ENCODE assay signal across 10 mouse cellular contexts in the genomic region with DNA sequence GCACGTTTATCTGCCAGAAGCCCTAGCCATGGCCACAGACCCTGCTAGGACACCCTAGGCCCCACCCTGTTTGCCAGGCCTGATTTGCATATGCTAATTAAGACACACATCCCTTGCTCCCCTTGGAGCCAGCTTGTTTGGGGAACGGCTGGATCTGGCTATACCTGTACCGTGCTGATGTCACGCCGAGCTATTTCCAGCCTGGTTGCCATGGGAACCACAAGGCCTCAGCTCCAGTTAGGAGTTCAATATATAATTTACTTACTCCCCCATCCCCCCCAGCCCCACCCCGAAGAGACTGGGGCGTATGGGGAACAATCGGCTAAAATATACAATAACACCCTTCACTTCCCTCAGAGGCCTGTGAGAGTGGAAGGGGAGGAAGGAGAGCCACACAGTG. TPM values are rescaled to one million over a fixed set of nuclear protein-coding genes. Genes with fewer than 3 reads are reported as not detected.
DNase-seq lines count a peak whose midpoint lies in the region; ATAC-seq lines count a peak whose summit lies in the region.
"Had no signal": no experiment of that assay in that cellular context is flagged by ENCODE, and none has a peak within 500 bp of the region (broad histone marks: within the 10 kb centered on the region; RNA-seq: fewer than 3 reads in every experiment).

No protein-coding gene starts in this region.

- 0 out of 2 replicates have a peak overlapping the region, but pooled peaks have one; percentile 17 for H3K27ac ChIP-seq in embryonic facial prominence, embryonic 12.5 days
- no peak overlapping the region for H3K27ac ChIP-seq in embryonic facial prominence, embryonic 10.5 days (replicated peaks)
- H3K27ac ChIP-seq in forebrain, embryonic 12.5 days = peak overlapping the region; percentile 76
- peak overlapping the region; percentile 60 for H3K27ac ChIP-seq in neural tube, embryonic 15.5 days (replicated peaks)
- no peak overlapping the region for H3K27ac ChIP-seq in liver, embryonic 11.5 days (ENCODE audit: low read depth, low read length)
- no peak overlapping the region for H3K27ac ChIP-seq in heart, embryonic 11.5 days (ENCODE audit: low read depth, low read length)

- H3K9ac ChIP-seq in embryonic facial prominence, embryonic 12.5 days = no peak overlapping the region
- no peak overlapping the region for H3K9ac ChIP-seq in forebrain, embryonic 12.5 days
- 0 out of 2 replicates have a peak overlapping the region, but pooled peaks have one; percentile 2 for H3K9ac ChIP-seq in neural tube, embryonic 15.5 days (replicated peaks)
- no peak overlapping the region for H3K9ac ChIP-seq in liver, embryonic 11.5 days (ENCODE audit: low read depth, low read length)
- H3K9ac ChIP-seq in heart, embryonic 11.5 days (ENCODE audit: low read depth, low read length) = no peak overlapping the region

- DNase-seq in embryonic facial prominence, embryonic 10.5 days (ENCODE audit: low spot score) = no peak
- peak; percentile 62 to 73 for DNase-seq in left cerebral cortex, postnatal 10 days (ENCODE audit: extremely low spot score in 1 of 2, low spot score in 2 of 2)
- no peak for DNase-seq in liver, embryonic 11.5 days (ENCODE audit: low spot score)
- DNase-seq in lung, adult 18-20 months = no peak
- DNase-seq: adrenal gland, postnatal 36 days; lung, postnatal 10 days had no signal

- H3K4me3 ChIP-seq in embryonic facial prominence, embryonic 12.5 days = no peak overlapping the region
- no peak overlapping the region for H3K4me3 ChIP-seq in embryonic facial prominence, embryonic 10.5 days
- H3K4me3 ChIP-seq in forebrain, embryonic 12.5 days (replicated peaks) = no peak overlapping the region
- no peak overlapping the region for H3K4me3 ChIP-seq in neural tube, embryonic 15.5 days (replicated peaks)
- H3K4me3 ChIP-seq in liver, embryonic 11.5 days (ENCODE audit: low read depth, low read length) = no peak overlapping the region
- no peak overlapping the region for H3K4me3 ChIP-seq in heart, embryonic 11.5 days (ENCODE audit: low read depth, low read length)

- no peak for ATAC-seq in embryonic facial prominence, embryonic 12.5 days (ENCODE audit: insufficient number of reproducible peaks, insufficient read depth, low FRiP score, low TSS enrichment)
- ATAC-seq in forebrain, embryonic 12.5 days (ENCODE audit: low FRiP score) = peak; percentile 40
- ATAC-seq in neural tube, embryonic 15.5 days (ENCODE audit: low FRiP score) = peak; percentile 36; the same call in 1 of the 2 replicates
- ATAC-seq in liver, embryonic 11.5 days (replicated peaks; ENCODE audit: low FRiP score) = no peak
- ATAC-seq in heart, embryonic 11.5 days (replicated peaks; ENCODE audit: insufficient number of reproducible peaks, low FRiP score, low TSS enrichment) = no peak

- H3K9me3 ChIP-seq in embryonic facial prominence, embryonic 12.5 days = no peaks in the 10 kb centered on the region
- no peaks in the 10 kb centered on the region for H3K9me3 ChIP-seq in embryonic facial prominence, embryonic 10.5 days
- no peaks in the 10 kb centered on the region for H3K9me3 ChIP-seq in forebrain, embryonic 12.5 days
- no peaks in the 10 kb centered on the region for H3K9me3 ChIP-seq in neural tube, embryonic 15.5 days (replicated peaks)
- H3K9me3 ChIP-seq in liver, embryonic 11.5 days (ENCODE audit: control insufficient read depth, low read length) = no peaks in the 10 kb centered on the region
- no peaks in the 10 kb centered on the region for H3K9me3 ChIP-seq in heart, embryonic 11.5 days (replicated peaks; ENCODE audit: control insufficient read depth, low read length)

- intact Hi-C loops in left cerebral cortex, postnatal 10 days (cut with DNase I) = no loop called here

- H3K36me3 ChIP-seq in embryonic facial prominence, embryonic 12.5 days = peaks cover 7% of the 10 kb centered on the region; the same call in 1 of the 2 replicates
- peaks cover 10% of the 10 kb centered on the region; the same call in 1 of the 2 replicates for H3K36me3 ChIP-seq in embryonic facial prominence, embryonic 10.5 days (replicated peaks)
- no peaks in the 10 kb centered on the region for H3K36me3 ChIP-seq in forebrain, embryonic 12.5 days (replicated peaks)
- H3K36me3 ChIP-seq in neural tube, embryonic 15.5 days = no peaks in the 10 kb centered on the region
- no peaks in the 10 kb centered on the region for H3K36me3 ChIP-seq in liver, embryonic 11.5 days (ENCODE audit: control insufficient read depth, insufficient read depth, low read length)
- no peaks in the 10 kb centered on the region for H3K36me3 ChIP-seq in heart, embryonic 11.5 days (ENCODE audit: control insufficient read depth, insufficient read depth, low read length)

- WGBS in embryonic facial prominence, embryonic 12.5 days = 51% methylated on average over 8 of the region's 8 CpGs
- 73% methylated on average over 8 of the region's 8 CpGs for WGBS in embryonic facial prominence, embryonic 10.5 days
- 48% methylated on average over 8 of the region's 8 CpGs for WGBS in forebrain, embryonic 12.5 days
- WGBS in neural tube, embryonic 15.5 days = 23% methylated on average over 8 of the region's 8 CpGs
- WGBS in liver, embryonic 11.5 days = 73% methylated on average over 8 of the region's 8 CpGs
- WGBS in heart, embryonic 11.5 days (ENCODE audit: insufficient replicate concordance) = 69% methylated on average over 8 of the region's 8 CpGs

- H3K27me3 ChIP-seq in embryonic facial prominence, embryonic 12.5 days = no peaks in the 10 kb centered on the region
- H3K27me3 ChIP-seq in embryonic facial prominence, embryonic 10.5 days (replicated peaks; ENCODE audit: low read depth, poor library complexity, severe bottlenecking) = peaks cover 26% of the 10 kb centered on the region
- no peaks in the 10 kb centered on the region for H3K27me3 ChIP-seq in forebrain, embryonic 12.5 days
- H3K27me3 ChIP-seq in neural tube, embryonic 15.5 days (replicated peaks) = peaks cover 7% of the 10 kb centered on the region; the same call in 1 of the 2 replicates
- peaks cover 3% of the 10 kb centered on the region; the same call in 1 of the 2 replicates for H3K27me3 ChIP-seq in liver, embryonic 11.5 days (replicated peaks; ENCODE audit: control insufficient read depth, insufficient read depth, low read length)
- peaks cover 45% of the 10 kb centered on the region for H3K27me3 ChIP-seq in heart, embryonic 11.5 days (ENCODE audit: control insufficient read depth, insufficient read depth, low read length)

- peaks cover 55% of the 10 kb centered on the region for H3K4me1 ChIP-seq in embryonic facial prominence, embryonic 12.5 days
- peaks cover 50% of the 10 kb centered on the region for H3K4me1 ChIP-seq in embryonic facial prominence, embryonic 10.5 days
- peaks cover 60% of the 10 kb centered on the region for H3K4me1 ChIP-seq in forebrain, embryonic 12.5 days
- H3K4me1 ChIP-seq in neural tube, embryonic 15.5 days = peaks cover 85% of the 10 kb centered on the region
- no peaks in the 10 kb centered on the region; the same call in 1 of the 2 replicates for H3K4me1 ChIP-seq in liver, embryonic 11.5 days (replicated peaks; ENCODE audit: control insufficient read depth, insufficient read depth, low read length)
- peaks cover 37% of the 10 kb centered on the region for H3K4me1 ChIP-seq in heart, embryonic 11.5 days (ENCODE audit: control insufficient read depth, insufficient read depth, low read length)

- H3K4me2 ChIP-seq in embryonic facial prominence, embryonic 12.5 days (replicated peaks) = no peak overlapping the region
- no peak overlapping the region for H3K4me2 ChIP-seq in forebrain, embryonic 12.5 days
- H3K4me2 ChIP-seq in neural tube, embryonic 15.5 days = peak overlapping the region; percentile 19; the same call in 1 of the 2 replicates
- no peak overlapping the region for H3K4me2 ChIP-seq in liver, embryonic 11.5 days
- H3K4me2 ChIP-seq in heart, embryonic 11.5 days = no peak overlapping the region

RNA-seq across cellular contexts. Expression of gene Tcf20, which starts 45.9 kb away (rescaled TPM):
- polyA plus RNA-seq in embryonic facial prominence, embryonic 12.5 days (2016; fragmentation: Nextera tagmentation; extraction: Ambion mirVana) = 13.9 and 15.1 TPM in 2 replicates
- polyA plus RNA-seq in embryonic facial prominence, embryonic 10.5 days (2016; fragmentation: Nextera tagmentation; extraction: Ambion mirVana) = 8.4 and 8.5 TPM in 2 replicates
- 14.7 and 14.9 TPM in 2 replicates for polyA plus RNA-seq in forebrain, embryonic 12.5 days (2016; fragmentation: Nextera tagmentation; extraction: Ambion mirVana)
- 100 to 1,000 TPM; 123 to 128 TPM for total RNA-seq in left cerebral cortex, postnatal 10 days (2021)
- polyA plus RNA-seq in neural tube, embryonic 15.5 days (2015; fragmentation: Nextera tagmentation; extraction: Ambion mirVana) = 11.2 and 11.5 TPM in 2 replicates
- polyA plus RNA-seq in liver, embryonic 11.5 days (2014; fragmentation: Nextera tagmentation; extraction: Ambion mirVana) = 6.4 and 7.1 TPM in 2 replicates
- polyA plus RNA-seq in heart, embryonic 11.5 days (2014; fragmentation: Nextera tagmentation; extraction: Ambion mirVana) = 6.7 TPM in 2 replicates

Comparison
In these comparisons a context has a peak if more than half of its experiments do, and no peak if none do; other contexts are left out.
1. H3K27ac ChIP-seq: peak in embryonic facial prominence, embryonic 12.5 days (single experiment), forebrain, embryonic 12.5 days (single experiment) and neural tube, embryonic 15.5 days (single experiment); none in embryonic facial prominence, embryonic 10.5 days (single experiment), liver, embryonic 11.5 days (single experiment) and heart, embryonic 11.5 days (single experiment).
2. ATAC-seq: peak in forebrain, embryonic 12.5 days (single experiment) and neural tube, embryonic 15.5 days (single experiment); none in embryonic facial prominence, embryonic 12.5 days (single experiment), liver, embryonic 11.5 days (single experiment) and heart, embryonic 11.5 days (single experiment).
3. DNase-seq: peak in left cerebral cortex, postnatal 10 days (2 of 2); none in embryonic facial prominence, embryonic 10.5 days (single experiment), liver, embryonic 11.5 days (single experiment) and lung, adult 18-20 months (0 of 2).